Mouse (Mus musculus) left cerebral cortex, postnatal 14 days (tissue): ENCODE measurements around the gene Fam234b. TPM values are rescaled to one million over a fixed set of nuclear protein-coding genes. Genes with fewer than 3 reads are reported as not detected.

Source experiments
- DNase-seq, 2 experiments: peaks; one replicate each; pipeline ENCODE4 v3.0.0; 2021 to 2022; ENCODE audit warnings: low spot score in 2 of 2, mixed read lengths in 1 of 2
- intact Hi-C: fragments of 180-260 bp; cut with DNase I; formaldehyde crosslinking; loops from one replicate; pipeline ENCODE4 v1.15.1; 2025
- total RNA-seq, 2 experiments: library from RNA; stranded (reverse); gene quantifications; 2 replicates each; pipeline ENCODE4 v1.2.3; 2021

Gene Fam234b
- total RNA-seq, 2 experiments from 2014 or later: 118 to 124 TPM

- intact Hi-C loops: no loop called here
- peak; percentile 84 to 91 for DNase-seq
These were observed 54.9 kb downstream of the Fam234b start for GRCm38 (mm10) chr6:135252728-135253077.

- DNase-seq: no peak
- intact Hi-C loops: no loop called here
These were observed 56.4 kb downstream of the Fam234b start, which contains the start of gene Gsg1 for GRCm38 (mm10) chr6:135254153-135254552. Gsg1 (minus strand) TSS chr6:135254351.

- intact Hi-C loops: no loop called here
- DNase-seq: no peak
These were observed 62.7 kb downstream of the Fam234b start for GRCm38 (mm10) chr6:135260435-135260834.

GRCm38 (mm10) chr6:135261124-135261523 is 63.3 kb downstream of the Fam234b start:
- intact Hi-C loops: no loop called here
- no peak for DNase-seq

- DNase-seq: no peak
- intact Hi-C loops: no loop called here
These were observed 64.8 kb downstream of the Fam234b start for GRCm38 (mm10) chr6:135262565-135262964.

- intact Hi-C loops: no loop called here
- DNase-seq: no peak
These were observed 66.4 kb downstream of the Fam234b start for GRCm38 (mm10) chr6:135264136-135264535.

GRCm38 (mm10) chr6:135266056-135266455 is 68.3 kb downstream of the Fam234b start:
- DNase-seq: no peak
- intact Hi-C loops: no loop called here

GRCm38 (mm10) chr6:135267221-135267620 is 69.4 kb downstream of the Fam234b start:
- intact Hi-C loops: no loop called here
- no peak for DNase-seq

- no peak for DNase-seq
- intact Hi-C loops: no loop called here
These were observed 70.6 kb downstream of the Fam234b start for GRCm38 (mm10) chr6:135268392-135268791.

- intact Hi-C loops: no loop called here
- DNase-seq: no peak
These were observed 71.8 kb downstream of the Fam234b start for GRCm38 (mm10) chr6:135269626-135270025.

- intact Hi-C loops: no loop called here
- DNase-seq: no peak
These were observed 74.0 kb downstream of the Fam234b start for GRCm38 (mm10) chr6:135271761-135272160.

GRCm38 (mm10) chr6:135273066-135273465 is 75.3 kb downstream of the Fam234b start:
- intact Hi-C loops: no loop called here
- DNase-seq: no peak

GRCm38 (mm10) chr6:135275231-135275630 is 77.5 kb downstream of the Fam234b start:
- intact Hi-C loops: no loop called here
- DNase-seq: no peak

- intact Hi-C loops: no loop called here
- DNase-seq: no peak
These were observed 78.9 kb downstream of the Fam234b start for GRCm38 (mm10) chr6:135276474-135277295.

GRCm38 (mm10) chr6:135278302-135278701 is 80.5 kb downstream of the Fam234b start:
- DNase-seq: no peak
- intact Hi-C loops: no loop called here

- DNase-seq: no peak
- intact Hi-C loops: no loop called here
These were observed 81.5 kb downstream of the Fam234b start for GRCm38 (mm10) chr6:135279286-135279685.

GRCm38 (mm10) chr6:135279856-135280255 is 82.1 kb downstream of the Fam234b start:
- intact Hi-C loops: no loop called here
- DNase-seq: no peak

GRCm38 (mm10) chr6:135292391-135292790 is 94.6 kb downstream of the Fam234b start:
- intact Hi-C loops: no loop called here
- DNase-seq: no peak

GRCm38 (mm10) chr6:135294150-135294549 is 96.4 kb downstream of the Fam234b start:
- intact Hi-C loops: no loop called here
- DNase-seq: no peak
